In genomic region chr19:46623194-46623667, GRCm38 (mm10) we compare ENCODE assay signal across 9 mouse cellular contexts. TPM values are rescaled to one million over a fixed set of nuclear protein-coding genes. Genes with fewer than 3 reads are reported as not detected.
DNase-seq lines count a peak whose midpoint lies in the region; ATAC-seq and TF ChIP-seq lines count a peak whose summit lies in the region.
"Had no signal": no experiment of that assay in that cellular context is flagged by ENCODE, and none has a peak within 500 bp of the region (broad histone marks: within the 10 kb centered on the region; RNA-seq: fewer than 3 reads in every experiment).

No protein-coding gene starts in this region.

- H3K27ac ChIP-seq in kidney, embryonic 16.5 days (ENCODE audit: low read length): peak overlapping the region; percentile 96
- H3K27ac ChIP-seq in heart, embryonic 10.5 days: peak overlapping the region; percentile 91
- peak overlapping the region; percentile 73 for H3K27ac ChIP-seq in limb, embryonic 11.5 days (replicated peaks; ENCODE audit: low read depth, low read length)
- H3K27ac ChIP-seq in midbrain, embryonic 12.5 days (replicated peaks): peak overlapping the region; percentile 60
- no peak overlapping the region for H3K27ac ChIP-seq in cerebellum, adult 2 months (ENCODE audit: insufficient read depth, low read length)

- H3K36me3 ChIP-seq in kidney, embryonic 16.5 days (ENCODE audit: insufficient read depth, low read length): peaks cover 7% of the 10 kb centered on the region
- H3K36me3 ChIP-seq in heart, embryonic 10.5 days: peaks cover 19% of the 10 kb centered on the region
- H3K36me3 ChIP-seq in limb, embryonic 11.5 days (ENCODE audit: control insufficient read depth, insufficient read depth, low read length): peaks cover 6% of the 10 kb centered on the region; the same call in 1 of the 2 replicates
- H3K36me3 ChIP-seq in midbrain, embryonic 12.5 days: peaks cover 15% of the 10 kb centered on the region

- peak overlapping the region; percentile 41 for H3K4me3 ChIP-seq in kidney, embryonic 16.5 days (ENCODE audit: low read length)
- H3K4me3 ChIP-seq in heart, embryonic 10.5 days: peak overlapping the region; percentile 67
- H3K4me3 ChIP-seq in limb, embryonic 11.5 days (ENCODE audit: low read depth, low read length): peak overlapping the region; percentile 25
- H3K4me3 ChIP-seq in midbrain, embryonic 12.5 days: peak overlapping the region; percentile 17
- no peak overlapping the region for H3K4me3 ChIP-seq in cerebellum, adult 2 months (replicated peaks; ENCODE audit: insufficient read depth, low read depth, low read length)

- ATAC-seq in kidney, embryonic 16.5 days (ENCODE audit: low FRiP score, low TSS enrichment): peak; percentile 81
- peak; percentile 75; the same call in 1 of the 2 replicates for ATAC-seq in limb, embryonic 11.5 days (ENCODE audit: insufficient number of reproducible peaks, low FRiP score, low TSS enrichment, low read depth)
- peak; percentile 53; the same call in 1 of the 2 replicates for ATAC-seq in midbrain, embryonic 12.5 days (ENCODE audit: low FRiP score, low read depth)
- ATAC-seq in megakaryocyte progenitor cell, adult 5-6 weeks (replicated peaks; ENCODE audit: poor library complexity): no peak

- peak overlapping the region; percentile 64 for H3K4me2 ChIP-seq in kidney, embryonic 16.5 days (replicated peaks; ENCODE audit: low read depth, low read length)
- peak overlapping the region; percentile 54 for H3K4me2 ChIP-seq in limb, embryonic 11.5 days (ENCODE audit: low read depth, severe bottlenecking)
- H3K4me2 ChIP-seq in midbrain, embryonic 12.5 days (replicated peaks): peak overlapping the region; percentile 44

- no peak for TF ChIP-seq POLR2A in cerebellum, adult 2 months (IDR thresholded peaks at IDR 0.05; ENCODE audit: borderline replicate concordance, insufficient read depth, low read length)

- TF ChIP-seq CTCF in cerebellum, adult 2 months (IDR thresholded peaks at IDR 0.05; ENCODE audit: borderline replicate concordance, insufficient read depth, low read depth, low read length): no peak

- WGBS in kidney, embryonic 16.5 days: 1% methylated on average over 16 of the region's 16 CpGs
- 3% methylated on average over 16 of the region's 16 CpGs for WGBS in heart, embryonic 10.5 days
- WGBS in limb, embryonic 11.5 days: 3% methylated on average over 16 of the region's 16 CpGs
- 3% methylated on average over 16 of the region's 16 CpGs for WGBS in midbrain, embryonic 12.5 days
- 50% methylated on average over 16 of the region's 16 CpGs for WGBS in cerebellum, adult 2 months

- DNase-seq in kidney, adult 8-10 months: no peak
- DNase-seq in heart, embryonic 10.5 days (ENCODE audit: low spot score): peak; percentile 88
- DNase-seq in limb, embryonic 11.5 days (ENCODE audit: low spot score): peak; percentile 54
- DNase-seq in cerebellum, adult 2 months: no peak
- DNase-seq in cerebellum, postnatal 4 days (ENCODE audit: low spot score in 2 of 2): no peak

- peak overlapping the region; percentile 70 for H3K9ac ChIP-seq in kidney, embryonic 16.5 days (replicated peaks; ENCODE audit: low read length)
- peak overlapping the region; percentile 57 for H3K9ac ChIP-seq in limb, embryonic 11.5 days (ENCODE audit: low read length)
- peak overlapping the region; percentile 44 for H3K9ac ChIP-seq in midbrain, embryonic 12.5 days (replicated peaks)

- H3K27me3 ChIP-seq in kidney, embryonic 16.5 days (ENCODE audit: insufficient read depth, low read length): no peaks in the 10 kb centered on the region
- H3K27me3 ChIP-seq in heart, embryonic 10.5 days (ENCODE audit: insufficient read depth, poor library complexity, severe bottlenecking): no peaks in the 10 kb centered on the region
- no peaks in the 10 kb centered on the region for H3K27me3 ChIP-seq in limb, embryonic 11.5 days (ENCODE audit: control insufficient read depth, insufficient read depth, low read length)
- H3K27me3 ChIP-seq in midbrain, embryonic 12.5 days: no peaks in the 10 kb centered on the region
- H3K27me3 ChIP-seq in cerebellum, adult 2 months (ENCODE audit: control insufficient read depth, insufficient read depth, low read length): no peaks in the 10 kb centered on the region

- H3K9me3 ChIP-seq in kidney, embryonic 16.5 days (ENCODE audit: low read length): no peaks in the 10 kb centered on the region
- no peaks in the 10 kb centered on the region for H3K9me3 ChIP-seq in heart, embryonic 10.5 days
- no peaks in the 10 kb centered on the region for H3K9me3 ChIP-seq in limb, embryonic 11.5 days (ENCODE audit: control insufficient read depth, low read length)
- H3K9me3 ChIP-seq in midbrain, embryonic 12.5 days: no peaks in the 10 kb centered on the region

- peaks cover 74% of the 10 kb centered on the region for H3K4me1 ChIP-seq in kidney, embryonic 16.5 days (ENCODE audit: insufficient read depth, low read length)
- peaks cover 94% of the 10 kb centered on the region for H3K4me1 ChIP-seq in heart, embryonic 10.5 days
- H3K4me1 ChIP-seq in limb, embryonic 11.5 days (ENCODE audit: control insufficient read depth, insufficient read depth, low read length): peaks cover 37% of the 10 kb centered on the region
- peaks cover 61% of the 10 kb centered on the region for H3K4me1 ChIP-seq in midbrain, embryonic 12.5 days
- peaks cover 39% of the 10 kb centered on the region for H3K4me1 ChIP-seq in cerebellum, adult 2 months (ENCODE audit: control insufficient read depth, insufficient read depth, low read length)

RNA-seq across cellular contexts. Expression of gene Wbp1l, which starts 24.3 kb away (rescaled TPM):
- 53.4 and 54.4 TPM in 2 replicates for polyA plus RNA-seq in kidney, embryonic 16.5 days (2015; fragmentation: Nextera tagmentation; extraction: Ambion mirVana)
- polyA plus RNA-seq in heart, embryonic 10.5 days (2016; fragmentation: Nextera tagmentation; extraction: Ambion mirVana): 53.9 and 61.8 TPM in 2 replicates
- 40.4 and 40.8 TPM in 2 replicates for polyA plus RNA-seq in limb, embryonic 11.5 days (2014; fragmentation: Nextera tagmentation; extraction: Ambion mirVana)
- 47.6 and 51.5 TPM in 2 replicates for polyA plus RNA-seq in midbrain, embryonic 12.5 days (2016; fragmentation: Nextera tagmentation; extraction: Ambion mirVana)
- 24.9 and 28.3 TPM in 2 replicates for polyA plus RNA-seq in cerebellum, adult 2 months (2012; rRNA removed)
- 17.0 and 18.4 TPM in 2 replicates for total RNA-seq in megakaryocyte progenitor cell, adult 5-6 weeks (2015)
- 23.3 and 25.7 TPM in 2 replicates for total RNA-seq in megakaryocyte progenitor cell, adult 5-6 weeks (2017)

RNA-seq across cellular contexts. Expression of gene Cyp17a1, which starts 49.7 kb away (rescaled TPM):
- polyA plus RNA-seq in kidney, embryonic 16.5 days (2015; fragmentation: Nextera tagmentation; extraction: Ambion mirVana): 7.1 TPM in 1 of 2 replicates, not detected in the other
- polyA plus RNA-seq in heart, embryonic 10.5 days (2016; fragmentation: Nextera tagmentation; extraction: Ambion mirVana): 0.40 and 1.2 TPM in 2 replicates
- polyA plus RNA-seq in limb, embryonic 11.5 days (2014; fragmentation: Nextera tagmentation; extraction: Ambion mirVana): not detected in 2 replicates
- polyA plus RNA-seq in midbrain, embryonic 12.5 days (2016; fragmentation: Nextera tagmentation; extraction: Ambion mirVana): not detected in 2 replicates
- 0.06 and 0.08 TPM in 2 replicates for polyA plus RNA-seq in cerebellum, adult 2 months (2012; rRNA removed)
- not detected in 2 replicates for total RNA-seq in megakaryocyte progenitor cell, adult 5-6 weeks (2015)
- total RNA-seq in megakaryocyte progenitor cell, adult 5-6 weeks (2017): not detected in 2 replicates
- polyA plus RNA-seq: frontal cortex, adult 2 months had no signal

RNA-seq across cellular contexts. Expression of gene Sfxn2, which starts 50.1 kb away (rescaled TPM):
- polyA plus RNA-seq in kidney, embryonic 16.5 days (2015; fragmentation: Nextera tagmentation; extraction: Ambion mirVana): 39.4 and 41.1 TPM in 2 replicates
- 14.2 and 14.5 TPM in 2 replicates for polyA plus RNA-seq in heart, embryonic 10.5 days (2016; fragmentation: Nextera tagmentation; extraction: Ambion mirVana)
- 15.2 and 15.6 TPM in 2 replicates for polyA plus RNA-seq in limb, embryonic 11.5 days (2014; fragmentation: Nextera tagmentation; extraction: Ambion mirVana)
- 11.9 and 14.2 TPM in 2 replicates for polyA plus RNA-seq in midbrain, embryonic 12.5 days (2016; fragmentation: Nextera tagmentation; extraction: Ambion mirVana)
- polyA plus RNA-seq in cerebellum, adult 2 months (2012; rRNA removed): 7.0 and 7.7 TPM in 2 replicates
- 7.8 and 9.2 TPM in 2 replicates for total RNA-seq in megakaryocyte progenitor cell, adult 5-6 weeks (2015)
- 8.9 and 9.7 TPM in 2 replicates for total RNA-seq in megakaryocyte progenitor cell, adult 5-6 weeks (2017)

RNA-seq across cellular contexts. Expression of gene Arl3, which starts 50.2 kb away (rescaled TPM):
- 142 and 148 TPM in 2 replicates for polyA plus RNA-seq in kidney, embryonic 16.5 days (2015; fragmentation: Nextera tagmentation; extraction: Ambion mirVana)
- polyA plus RNA-seq in heart, embryonic 10.5 days (2016; fragmentation: Nextera tagmentation; extraction: Ambion mirVana): 112 and 134 TPM in 2 replicates
- polyA plus RNA-seq in limb, embryonic 11.5 days (2014; fragmentation: Nextera tagmentation; extraction: Ambion mirVana): 128 and 133 TPM in 2 replicates
- polyA plus RNA-seq in midbrain, embryonic 12.5 days (2016; fragmentation: Nextera tagmentation; extraction: Ambion mirVana): 201 and 208 TPM in 2 replicates
- polyA plus RNA-seq in cerebellum, adult 2 months (2012; rRNA removed): 205 and 227 TPM in 2 replicates
- 12.5 and 15.6 TPM in 2 replicates for total RNA-seq in megakaryocyte progenitor cell, adult 5-6 weeks (2015)
- 10.2 and 13.4 TPM in 2 replicates for total RNA-seq in megakaryocyte progenitor cell, adult 5-6 weeks (2017)

Comparison
In these comparisons a context has a peak if more than half of its experiments do, and no peak if none do; other contexts are left out.
1. DNase-seq: peak in heart, embryonic 10.5 days (single experiment) and limb, embryonic 11.5 days (single experiment); none in kidney, adult 8-10 months (0 of 2), cerebellum, adult 2 months (0 of 2) and cerebellum, postnatal 4 days (0 of 2).
2. Peak in every context shown above with its lines, with median percentiles within 50 percentile points of each other: H3K4me2 ChIP-seq and H3K9ac ChIP-seq.